Mouse (Mus musculus): ENCODE measurements around the gene Trmt112. TPM values are rescaled to one million over a fixed set of nuclear protein-coding genes. Genes with fewer than 3 reads are reported as not detected.

Trmt112 gene
- polyA plus RNA-seq, 1 experiment from 2014 or later = 159 TPM

GRCm38 (mm10) chr19:6911101-6912074 lies 1.9 kb downstream of the Trmt112 start:
- ATAC-seq (replicated peaks; ENCODE audit: insufficient number of reproducible peaks, low FRiP score, low TSS enrichment, low read depth) (no peak), DNase-seq (ENCODE audit: low spot score) (no peak)
- no peak overlapping the region for H3K27ac ChIP-seq (replicated peaks; ENCODE audit: low read depth, low read length)
- peak overlapping the region; percentile 48 for H3K4me2 ChIP-seq (ENCODE audit: low read depth, low read length)
- H3K9ac ChIP-seq (replicated peaks; ENCODE audit: low read length) = 0 out of 2 replicates have a peak overlapping the region, but pooled peaks have one; percentile 28
- H3K36me3 ChIP-seq (replicated peaks; ENCODE audit: control insufficient read depth, insufficient read depth, low read depth, low read length) = peaks cover 15% of the 10 kb centered on the region
- WGBS = 87% methylated on average over 19 of the region's 19 CpGs
- H3K4me3 ChIP-seq (ENCODE audit: low read depth, low read length) = peak overlapping the region; percentile 14; the same call in 1 of the 2 replicates
- no peaks in the 10 kb centered on the region for H3K27me3 ChIP-seq (ENCODE audit: control insufficient read depth, insufficient read depth, low read length)
- no peaks in the 10 kb centered on the region for H3K9me3 ChIP-seq (replicated peaks; ENCODE audit: control insufficient read depth, low read length)
- H3K4me1 ChIP-seq (ENCODE audit: control insufficient read depth, insufficient read depth, low read length) = peaks cover 5% of the 10 kb centered on the region

DNA sequence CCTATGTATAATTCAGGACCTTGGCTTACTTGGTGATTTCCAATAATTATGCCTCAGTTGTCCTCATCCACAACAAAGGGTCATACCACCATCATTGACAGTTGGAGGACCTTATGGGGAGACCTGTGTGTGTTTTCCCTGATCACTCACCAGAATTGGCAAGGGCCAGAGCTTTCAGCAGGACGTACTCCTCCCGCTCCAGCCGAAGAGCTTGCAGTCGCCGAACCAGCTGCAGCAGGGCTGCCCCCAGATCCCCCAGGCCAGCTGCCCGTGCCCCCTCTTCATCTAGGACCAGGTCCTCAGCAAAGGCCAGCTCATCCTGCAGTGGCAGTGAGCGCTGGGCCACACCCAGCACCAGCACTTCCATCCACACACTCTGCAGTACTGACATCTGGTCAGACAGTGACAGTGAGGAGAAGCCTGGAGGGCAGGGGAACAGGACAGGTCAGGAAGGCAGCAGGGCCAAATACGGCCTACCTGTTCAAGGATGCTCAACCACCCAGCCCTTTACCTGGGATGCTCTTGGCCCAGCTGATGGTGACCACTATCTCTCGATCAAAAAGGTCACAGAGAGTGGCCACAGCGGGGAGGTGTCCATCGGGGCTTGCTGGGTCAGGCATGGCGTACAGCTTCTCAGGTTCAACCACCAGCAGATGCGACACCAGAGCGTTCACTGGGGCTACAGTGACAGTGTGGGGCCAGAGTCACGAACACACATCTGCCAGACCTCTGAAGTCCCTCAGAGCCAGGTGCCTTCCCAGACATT lies 2.9 kb downstream of the Trmt112 start:
- no peak overlapping the region for H3K27ac ChIP-seq (replicated peaks; ENCODE audit: low read depth, low read length)
- no peaks in the 10 kb centered on the region for H3K9me3 ChIP-seq (replicated peaks; ENCODE audit: control insufficient read depth, low read length)
- H3K27me3 ChIP-seq (ENCODE audit: control insufficient read depth, insufficient read depth, low read length) = no peaks in the 10 kb centered on the region
- ATAC-seq (replicated peaks; ENCODE audit: insufficient number of reproducible peaks, low FRiP score, low TSS enrichment, low read depth) = no peak
- no peak for DNase-seq (ENCODE audit: low spot score)
- no peak overlapping the region for H3K9ac ChIP-seq (replicated peaks; ENCODE audit: low read length)
- peaks cover 15% of the 10 kb centered on the region for H3K36me3 ChIP-seq (replicated peaks; ENCODE audit: control insufficient read depth, insufficient read depth, low read depth, low read length)
- H3K4me2 ChIP-seq (ENCODE audit: low read depth, low read length) = no peak overlapping the region
- 95% methylated on average over 15 of the region's 15 CpGs for WGBS
- H3K4me1 ChIP-seq (ENCODE audit: control insufficient read depth, insufficient read depth, low read length) = peaks cover 5% of the 10 kb centered on the region
- no peak overlapping the region for H3K4me3 ChIP-seq (ENCODE audit: low read depth, low read length)

GRCm38 (mm10) chr19:6913036-6913435 lies 3.5 kb downstream of the Trmt112 start:
- Histone ChIP-seq H3K9ac (replicated peaks; ENCODE audit: low read length) (no peak overlapping the region), H3K36me3 (replicated peaks; ENCODE audit: control insufficient read depth, insufficient read depth, low read depth, low read length) (peaks cover 15% of the 10 kb centered on the region), H3K4me3 (ENCODE audit: low read depth, low read length) (no peak overlapping the region), H3K9me3 (replicated peaks; ENCODE audit: control insufficient read depth, low read length) (no peaks in the 10 kb centered on the region), H3K4me2 (ENCODE audit: low read depth, low read length) (no peak overlapping the region), H3K27me3 (ENCODE audit: control insufficient read depth, insufficient read depth, low read length) (no peaks in the 10 kb centered on the region), H3K4me1 (ENCODE audit: control insufficient read depth, insufficient read depth, low read length) (peaks cover 5% of the 10 kb centered on the region), H3K27ac (replicated peaks; ENCODE audit: low read depth, low read length) (no peak overlapping the region)
- WGBS = 86% methylated on average over 6 of the region's 6 CpGs
- no peak for ATAC-seq (replicated peaks; ENCODE audit: insufficient number of reproducible peaks, low FRiP score, low TSS enrichment, low read depth)
- DNase-seq (ENCODE audit: low spot score) = no peak

DNA sequence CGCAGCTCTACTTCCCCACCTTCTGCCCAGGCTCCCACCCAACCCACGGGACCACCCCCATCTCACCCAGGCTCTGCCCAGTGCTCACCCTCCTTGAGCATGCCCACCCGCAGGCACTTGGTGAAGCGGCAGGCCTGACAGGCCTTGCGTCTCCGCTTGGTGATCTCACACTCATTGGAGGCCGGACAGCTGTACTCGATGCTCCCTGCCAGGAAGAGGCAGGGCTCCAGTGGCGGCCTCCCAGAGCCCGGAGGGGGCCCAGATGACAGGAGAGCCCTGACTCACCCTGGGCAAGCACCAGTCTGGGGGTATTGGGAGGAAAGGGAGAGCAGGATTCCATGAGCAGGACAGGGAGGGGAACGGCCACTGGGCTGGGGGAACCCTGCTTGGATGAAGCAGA lies 4.5 kb downstream of the Trmt112 start:
- Histone ChIP-seq H3K27me3 (ENCODE audit: control insufficient read depth, insufficient read depth, low read length) (no peaks in the 10 kb centered on the region), H3K4me2 (ENCODE audit: low read depth, low read length) (no peak overlapping the region; the same call in 1 of the 2 replicates), H3K27ac (replicated peaks; ENCODE audit: low read depth, low read length) (no peak overlapping the region), H3K9ac (replicated peaks; ENCODE audit: low read length) (0 out of 2 replicates have a peak overlapping the region, but pooled peaks have one; percentile 6), H3K4me1 (ENCODE audit: control insufficient read depth, insufficient read depth, low read length) (peaks cover 5% of the 10 kb centered on the region), H3K36me3 (replicated peaks; ENCODE audit: control insufficient read depth, insufficient read depth, low read depth, low read length) (peaks cover 15% of the 10 kb centered on the region), H3K4me3 (ENCODE audit: low read depth, low read length) (no peak overlapping the region), H3K9me3 (replicated peaks; ENCODE audit: control insufficient read depth, low read length) (no peaks in the 10 kb centered on the region)
- DNase-seq (ENCODE audit: low spot score) (no peak), ATAC-seq (replicated peaks; ENCODE audit: insufficient number of reproducible peaks, low FRiP score, low TSS enrichment, low read depth) (no peak)
- WGBS = 82% methylated on average over 11 of the region's 11 CpGs

GRCm38 (mm10) chr19:6914540-6914939 lies 5.0 kb downstream of the Trmt112 start:
- Histone ChIP-seq H3K36me3 (replicated peaks; ENCODE audit: control insufficient read depth, insufficient read depth, low read depth, low read length) (peaks cover 15% of the 10 kb centered on the region), H3K27me3 (ENCODE audit: control insufficient read depth, insufficient read depth, low read length) (no peaks in the 10 kb centered on the region), H3K4me2 (ENCODE audit: low read depth, low read length) (no peak overlapping the region), H3K27ac (replicated peaks; ENCODE audit: low read depth, low read length) (no peak overlapping the region), H3K4me3 (ENCODE audit: low read depth, low read length) (no peak overlapping the region), H3K4me1 (ENCODE audit: control insufficient read depth, insufficient read depth, low read length) (peaks cover 5% of the 10 kb centered on the region), H3K9ac (replicated peaks; ENCODE audit: low read length) (no peak overlapping the region), H3K9me3 (replicated peaks; ENCODE audit: control insufficient read depth, low read length) (no peaks in the 10 kb centered on the region)
- no peak for DNase-seq (ENCODE audit: low spot score)
- no peak for ATAC-seq (replicated peaks; ENCODE audit: insufficient number of reproducible peaks, low FRiP score, low TSS enrichment, low read depth)
- 90% methylated on average over 9 of the region's 9 CpGs for WGBS

GRCm38 (mm10) chr19:6915276-6915675 lies 5.8 kb downstream of the Trmt112 start:
- H3K4me1 ChIP-seq (ENCODE audit: control insufficient read depth, insufficient read depth, low read length) = peaks cover 6% of the 10 kb centered on the region
- 80% methylated on average over 4 of the region's 4 CpGs for WGBS
- H3K9me3 ChIP-seq (replicated peaks; ENCODE audit: control insufficient read depth, low read length) = no peaks in the 10 kb centered on the region
- H3K9ac ChIP-seq (replicated peaks; ENCODE audit: low read length) = no peak overlapping the region
- no peak overlapping the region for H3K27ac ChIP-seq (replicated peaks; ENCODE audit: low read depth, low read length)
- DNase-seq (ENCODE audit: low spot score) (no peak), ATAC-seq (replicated peaks; ENCODE audit: insufficient number of reproducible peaks, low FRiP score, low TSS enrichment, low read depth) (no peak)
- peaks cover 15% of the 10 kb centered on the region for H3K36me3 ChIP-seq (replicated peaks; ENCODE audit: control insufficient read depth, insufficient read depth, low read depth, low read length)
- no peak overlapping the region for H3K4me3 ChIP-seq (ENCODE audit: low read depth, low read length)
- H3K27me3 ChIP-seq (ENCODE audit: control insufficient read depth, insufficient read depth, low read length) = no peaks in the 10 kb centered on the region
- no peak overlapping the region for H3K4me2 ChIP-seq (ENCODE audit: low read depth, low read length)

DNA sequence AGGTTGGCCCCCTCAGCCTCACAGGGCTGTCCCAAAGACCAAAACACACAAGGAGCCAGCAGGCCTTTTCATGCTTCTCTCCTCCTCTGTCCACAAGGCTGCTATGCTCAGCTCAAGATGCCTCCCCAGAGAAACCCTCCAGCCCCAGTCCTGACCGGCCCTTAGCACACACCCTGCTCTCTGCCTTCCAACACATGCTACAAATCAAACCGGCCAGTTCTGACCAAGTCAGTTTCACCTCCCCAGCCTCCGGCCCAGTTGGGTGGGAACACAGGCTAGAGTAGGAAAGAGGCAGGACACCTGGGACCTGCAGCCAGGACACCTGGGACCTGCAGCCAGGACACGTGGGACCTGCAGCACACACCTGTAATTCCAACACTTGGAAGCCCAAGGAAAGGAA lies 7.0 kb downstream of the Trmt112 start:
- Histone ChIP-seq H3K4me2 (ENCODE audit: low read depth, low read length) (no peak overlapping the region), H3K27me3 (ENCODE audit: control insufficient read depth, insufficient read depth, low read length) (no peaks in the 10 kb centered on the region), H3K4me1 (ENCODE audit: control insufficient read depth, insufficient read depth, low read length) (peaks cover 6% of the 10 kb centered on the region; the same call in 1 of the 2 replicates), H3K9ac (replicated peaks; ENCODE audit: low read length) (no peak overlapping the region), H3K4me3 (ENCODE audit: low read depth, low read length) (no peak overlapping the region), H3K36me3 (replicated peaks; ENCODE audit: control insufficient read depth, insufficient read depth, low read depth, low read length) (peaks cover 10% of the 10 kb centered on the region), H3K9me3 (replicated peaks; ENCODE audit: control insufficient read depth, low read length) (no peaks in the 10 kb centered on the region), H3K27ac (replicated peaks; ENCODE audit: low read depth, low read length) (no peak overlapping the region)
- no peak for DNase-seq (ENCODE audit: low spot score)
- ATAC-seq (replicated peaks; ENCODE audit: insufficient number of reproducible peaks, low FRiP score, low TSS enrichment, low read depth) = no peak
- 88% methylated on average over 4 of the region's 4 CpGs for WGBS

All from embryonic facial prominence, embryonic 11.5 days (tissue).